Mouse (Mus musculus) spleen, embryonic (tissue): Measurements from ENCODE around the gene Cklf.

Source experiments
- CTCF ChIA-PET: fragments of 350-600 bp; sonication (Branson Sonifier 250); formaldehyde crosslinking; loops from one replicate; lab custom pipeline; 2022; lab: Charles Lee

Cklf gene

DNA sequence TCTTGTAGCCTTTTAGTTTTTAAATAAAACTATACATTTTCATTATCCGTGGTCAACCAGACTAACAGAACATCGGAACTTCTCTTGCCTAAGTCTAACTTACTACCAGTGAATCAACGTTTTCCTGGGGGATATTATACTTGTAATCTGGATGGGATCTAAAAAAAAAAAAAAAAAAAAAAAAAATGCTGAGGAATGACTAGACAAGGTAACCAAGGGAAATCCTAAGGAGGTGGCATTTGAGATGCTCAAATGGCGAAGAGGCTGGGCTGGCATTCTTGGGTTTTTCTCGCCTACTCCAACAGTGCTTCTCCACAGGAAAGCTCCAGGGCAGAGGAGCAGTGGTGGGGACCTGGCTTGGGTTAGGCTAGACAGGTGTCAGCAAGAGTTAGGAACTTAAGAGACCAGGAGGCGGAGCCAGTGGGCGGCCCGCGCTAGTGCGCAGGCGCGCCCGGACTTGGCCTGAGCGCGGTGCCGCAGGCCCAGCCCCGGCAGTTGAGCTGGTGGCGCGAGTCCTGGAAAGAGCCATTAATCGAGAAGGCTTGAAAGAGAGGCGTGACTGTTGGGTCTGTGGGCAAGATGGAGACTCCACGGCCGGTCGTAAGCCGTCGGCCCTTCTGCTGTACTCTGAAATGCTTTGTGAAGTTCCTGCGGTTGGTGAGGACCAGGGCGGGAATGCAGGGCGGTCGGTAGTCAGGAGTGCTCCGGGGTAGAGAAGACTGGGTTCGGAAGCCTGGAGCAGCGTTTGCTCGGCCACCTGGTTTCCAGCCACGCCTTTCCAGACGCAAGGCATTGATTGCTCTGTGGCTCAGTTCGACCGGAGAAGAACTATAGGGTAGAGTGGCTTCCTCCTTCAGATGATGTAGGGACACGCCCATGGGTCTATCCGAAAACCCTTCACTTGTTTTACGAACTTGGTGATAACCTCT, at the start of gene Cklf:
Gene Cklf (plus strand): TSS at position 423 of the 929 bp plus-strand sequence.
- CTCF ChIA-PET: interaction anchor here (0.6 to 0.8 kb wide), 3 partner anchors 10 to 126 kb away, joined by 3 to 14 read pairs (median 3); no protein-coding TSS in a partner anchor

DNA sequence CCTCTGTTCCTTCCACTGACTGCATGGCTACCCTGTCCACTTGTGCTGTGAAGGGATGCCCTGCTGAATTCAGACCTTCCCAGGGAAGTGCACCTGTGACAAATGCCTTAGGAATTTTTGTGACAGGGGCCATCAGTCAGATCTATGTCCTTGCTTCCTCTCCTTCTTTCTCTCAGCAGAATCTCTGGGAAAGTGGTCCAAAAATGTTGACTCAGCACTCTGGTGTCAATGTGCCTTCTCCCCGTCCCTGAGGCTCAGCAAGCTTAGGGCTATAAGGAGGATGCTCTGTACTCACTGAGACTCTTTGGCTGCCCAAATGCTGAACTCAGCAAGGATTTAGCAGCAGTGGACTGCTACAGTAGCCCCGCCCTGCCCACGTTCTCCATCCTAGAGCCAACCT, 49.0 kb upstream of the Cklf start:
- CTCF ChIA-PET: no interaction called here

DNA sequence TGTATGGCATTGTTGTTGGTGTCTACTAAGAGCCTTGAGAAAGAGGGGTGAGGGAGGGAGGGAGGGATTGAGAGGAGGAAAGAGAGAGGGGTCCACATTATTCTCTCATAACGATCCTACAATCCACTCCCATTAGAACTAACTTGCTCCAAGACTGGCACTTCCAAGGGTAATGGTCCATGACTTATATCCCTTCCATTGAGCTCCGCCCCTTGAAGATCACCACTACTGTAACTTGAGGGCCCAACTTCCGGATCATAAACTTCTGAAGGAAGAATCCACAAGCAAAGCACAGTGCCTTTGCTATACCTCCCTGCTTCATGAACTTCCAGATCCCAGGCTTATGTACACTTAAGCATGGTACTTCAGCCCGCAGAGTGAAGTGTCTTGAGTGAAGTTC, 48.3 kb upstream of the Cklf start:
- CTCF ChIA-PET: no interaction called here

DNA sequence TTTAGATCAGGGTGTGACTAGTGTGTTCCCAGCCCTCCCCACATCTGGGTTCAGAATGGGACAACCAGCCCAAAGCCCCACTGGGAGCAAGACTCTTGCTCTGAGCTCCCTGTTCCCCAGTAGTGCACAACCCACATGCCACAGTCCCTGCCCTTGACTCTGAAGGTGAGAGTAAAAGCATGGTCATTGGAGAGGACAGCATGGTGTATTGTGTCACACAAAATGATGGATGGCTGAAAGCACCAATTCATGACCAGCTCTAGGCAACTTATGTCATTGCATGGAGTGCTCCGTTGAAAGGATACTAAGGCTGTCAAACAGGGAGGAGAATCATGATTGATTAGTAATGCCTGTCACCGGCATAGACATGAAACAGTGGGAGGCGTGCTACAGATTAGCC, 45.4 kb upstream of the Cklf start:
- CTCF ChIA-PET: interaction anchor here (0.6 kb wide), 1 partner anchor 967 kb away, joined by 4 read pairs; no protein-coding TSS in a partner anchor

DNA sequence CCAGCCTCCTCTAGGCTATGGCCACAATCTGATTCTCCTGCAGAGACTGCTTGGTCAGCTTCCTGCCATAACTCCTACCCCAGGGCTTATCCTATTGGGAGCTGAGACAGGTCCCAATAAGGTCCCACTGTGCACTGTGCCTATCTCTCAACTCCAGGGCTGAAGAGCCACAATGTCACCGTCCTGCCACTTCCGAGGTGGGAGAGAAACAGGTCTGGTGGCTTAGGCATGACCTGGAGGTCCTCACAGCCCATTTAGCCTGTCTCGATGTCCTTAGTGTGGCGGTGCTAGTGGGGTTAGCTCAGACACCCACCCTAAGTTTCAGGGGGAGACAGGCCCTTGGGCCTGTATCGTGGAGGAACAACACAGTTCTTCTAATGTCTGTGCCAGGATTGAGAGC, 33.1 kb upstream of the Cklf start:
- CTCF ChIA-PET: interaction anchor here (0.7 kb wide), 1 partner anchor 70 kb away, joined by 8 read pairs; no protein-coding TSS in a partner anchor

- CTCF ChIA-PET: interaction anchor here (0.5 to 0.7 kb wide), 2 partner anchors 121 to 440 kb away, joined by 3 read pairs; no protein-coding TSS in a partner anchor
Observed at GRCm38 (mm10) chr8:104219079-104219478, 31.6 kb upstream of the Cklf start.

DNA sequence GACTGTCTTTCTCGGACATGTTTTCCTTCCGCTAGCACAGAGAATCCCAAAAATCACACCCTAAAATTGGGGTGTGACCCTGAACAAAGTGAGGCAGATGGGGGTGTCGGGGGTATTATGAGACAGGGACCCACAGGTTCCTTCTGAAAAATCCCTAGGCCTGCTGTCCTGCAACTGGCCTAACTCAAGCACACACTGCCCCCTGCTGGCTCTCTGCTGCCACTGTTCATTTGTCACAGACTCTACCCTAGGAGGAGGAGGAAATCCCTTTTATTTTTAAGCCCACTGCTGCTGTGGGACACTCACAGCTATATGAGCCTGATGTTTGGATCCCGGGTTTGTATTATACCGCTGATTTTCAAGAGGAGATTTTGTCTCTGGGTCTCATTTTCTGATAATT, 30.9 kb upstream of the Cklf start:
- CTCF ChIA-PET: no interaction called here

DNA sequence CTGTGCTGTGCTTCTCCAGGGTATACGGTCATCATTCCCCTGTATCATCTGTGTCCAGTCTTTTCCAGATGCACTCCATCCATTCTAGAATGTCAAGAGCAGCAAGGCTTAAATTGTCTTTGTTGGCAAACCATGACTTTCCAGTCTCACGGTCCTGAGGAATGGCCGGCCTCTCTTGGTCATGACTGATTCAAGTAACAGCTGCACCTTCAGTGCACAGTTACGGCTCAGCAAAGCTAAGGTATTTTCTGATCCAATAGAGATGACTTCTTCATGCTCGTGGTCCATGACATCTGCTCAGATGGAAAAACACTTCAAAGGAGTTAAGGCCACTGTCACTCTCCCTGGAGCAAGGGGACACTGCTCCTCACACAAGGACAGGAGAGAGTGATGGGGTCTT, 23.6 kb upstream of the Cklf start:
- CTCF ChIA-PET: no interaction called here

DNA sequence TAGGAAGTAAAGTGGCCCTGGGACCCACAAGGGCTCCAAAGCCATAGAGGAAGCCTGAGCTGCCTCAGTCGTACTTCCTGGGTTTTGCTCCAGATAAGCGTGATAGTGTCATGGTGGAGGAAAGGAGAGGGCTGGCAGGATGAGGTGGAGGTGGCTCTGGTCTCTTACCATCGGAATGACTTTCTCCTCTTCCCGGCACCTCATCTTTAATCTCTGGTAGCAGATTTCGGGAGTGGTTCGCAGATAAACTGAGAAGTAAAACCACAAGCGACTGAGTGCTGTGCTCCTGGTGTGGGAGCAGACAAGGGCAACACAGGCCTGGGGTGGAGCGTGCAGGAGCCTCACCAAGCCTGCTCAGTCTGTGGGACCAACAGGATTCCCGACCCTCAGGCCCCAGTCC, 20.3 kb upstream of the Cklf start:
- CTCF ChIA-PET: no interaction called here

DNA sequence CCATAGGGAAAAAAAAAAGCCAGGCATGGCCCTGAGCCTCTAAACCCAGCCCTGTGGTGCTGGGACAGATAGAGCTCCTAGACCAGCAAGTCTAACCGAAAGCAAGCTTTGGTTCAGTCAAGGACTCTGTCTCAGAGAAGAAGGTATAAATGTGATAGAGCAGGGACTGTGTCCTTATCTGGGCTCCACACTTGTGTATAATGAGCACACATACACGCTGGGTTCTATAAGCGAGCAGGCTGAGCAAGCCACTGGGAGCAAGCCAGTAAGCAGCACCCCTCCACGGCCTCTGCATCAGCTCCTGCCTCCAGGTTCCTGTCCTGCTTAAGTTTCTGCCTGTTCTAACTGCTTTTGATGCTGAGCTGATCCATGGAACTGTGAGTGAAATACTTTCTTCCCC, 18.6 kb upstream of the Cklf start:
- CTCF ChIA-PET: interaction anchor here (1.1 kb wide), 1 partner anchor 211 kb away, joined by 3 read pairs; the partner anchor contains the start of gene Dync1li2

DNA sequence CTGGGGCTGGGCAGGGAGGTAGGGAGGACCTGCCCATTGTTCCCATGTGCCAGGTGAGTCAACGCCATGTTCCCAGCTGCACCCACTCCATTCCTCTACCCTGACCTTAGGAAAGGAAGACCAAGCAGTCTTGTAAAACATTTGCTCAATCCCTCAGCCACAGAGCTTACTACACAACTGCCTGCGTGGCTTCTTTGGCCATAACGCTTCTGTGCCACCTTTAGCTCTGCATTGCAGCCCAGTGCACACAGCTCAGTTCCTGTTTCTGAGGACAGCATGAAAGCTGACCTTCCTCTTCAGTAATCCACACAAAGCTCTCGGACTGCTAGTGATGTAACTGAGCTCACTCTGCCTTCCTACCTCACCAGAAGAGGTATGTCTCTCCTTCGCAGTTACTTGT, 17.7 kb upstream of the Cklf start:
- CTCF ChIA-PET: interaction anchor here (1.0 to 1.1 kb wide), 2 partner anchors 15 to 210 kb away, joined by 3 to 4 read pairs; partner anchors contain the start of gene Dync1li2

DNA sequence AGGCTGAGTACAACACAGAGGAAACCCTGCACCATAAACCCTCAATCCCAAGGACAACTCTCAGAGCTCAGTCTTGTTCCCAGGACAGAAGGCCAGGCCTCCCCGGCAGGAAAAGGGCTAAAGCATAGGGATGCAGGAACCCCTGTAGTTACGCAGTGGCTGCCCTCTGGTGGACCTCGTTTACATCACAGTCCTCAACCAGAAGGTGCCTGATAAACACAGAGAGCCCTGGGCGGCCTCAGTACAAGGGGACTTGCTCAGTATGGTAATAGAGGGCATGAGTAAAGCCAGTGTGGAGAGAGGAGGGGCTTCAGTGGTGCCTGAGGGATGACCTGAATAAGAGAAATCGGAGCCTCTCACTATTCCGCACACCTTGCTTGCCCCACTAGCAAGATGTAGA, 16.1 kb upstream of the Cklf start:
- CTCF ChIA-PET: no interaction called here

DNA sequence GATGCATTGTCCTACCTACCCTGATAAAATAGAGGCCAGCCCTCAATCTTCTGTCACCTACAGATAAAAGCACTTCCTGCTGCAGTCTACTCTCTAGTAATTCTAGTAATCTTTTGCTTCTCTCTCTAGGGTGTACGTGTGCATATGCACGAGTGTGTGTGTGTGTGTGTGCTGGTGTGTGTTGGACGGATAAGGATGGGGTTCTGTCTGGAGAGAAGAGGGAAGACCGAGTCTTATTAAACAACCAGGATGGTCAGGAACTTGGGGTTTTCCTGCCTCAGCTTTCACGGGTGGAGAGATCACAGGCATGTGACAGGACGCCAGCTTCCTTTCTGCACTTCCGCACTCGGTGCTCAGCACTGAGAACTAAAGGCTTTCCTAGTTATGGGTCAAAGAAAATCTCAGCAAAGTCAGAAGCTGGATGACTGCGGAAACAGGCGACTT, 11.2 kb upstream of the Cklf start:
- CTCF ChIA-PET: interaction anchor here (1.4 kb wide), 1 partner anchor 12 kb away, joined by 14 read pairs; no protein-coding TSS in a partner anchor

DNA sequence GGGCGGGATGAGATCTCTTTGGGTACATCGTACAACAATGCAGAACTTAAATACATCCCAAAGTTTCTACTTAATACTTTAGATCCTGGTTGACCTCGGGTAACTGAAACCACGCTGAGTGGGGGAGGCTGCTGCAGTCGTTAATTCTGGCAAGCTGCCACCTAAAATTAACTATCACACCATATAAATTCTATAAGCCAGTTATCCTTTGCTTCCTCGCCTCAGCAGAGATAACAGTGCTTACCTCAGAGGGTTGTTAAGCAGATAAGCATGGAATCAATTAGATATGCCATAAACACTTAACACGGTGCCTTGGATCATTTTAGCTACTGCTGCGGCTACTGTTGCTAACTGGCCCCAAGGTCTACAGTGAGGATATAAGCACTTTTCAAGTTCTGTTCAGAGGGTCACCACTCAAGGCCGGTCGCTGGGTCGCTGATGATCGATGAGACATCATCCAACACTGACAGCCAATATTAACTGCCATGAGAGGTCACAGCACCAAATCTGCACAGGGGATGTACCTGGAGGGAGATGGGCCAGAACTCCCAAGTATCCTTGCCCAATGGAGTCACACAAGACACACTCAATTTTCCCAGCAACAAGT, 8.5 kb upstream of the Cklf start:
- CTCF ChIA-PET: no interaction called here

- CTCF ChIA-PET: interaction anchor here (0.6 kb wide), 1 partner anchor 92 kb away, joined by 4 read pairs; no protein-coding TSS in a partner anchor
Observed at GRCm38 (mm10) chr8:104246621-104247020, 4.0 kb upstream of the Cklf start.

GRCm38 (mm10) chr8:104247054-104247907, 3.4 kb upstream of the Cklf start:
- CTCF ChIA-PET: interaction anchor here (0.6 to 0.9 kb wide), 2 partner anchors 14 to 92 kb away, joined by 4 read pairs; no protein-coding TSS in a partner anchor

DNA sequence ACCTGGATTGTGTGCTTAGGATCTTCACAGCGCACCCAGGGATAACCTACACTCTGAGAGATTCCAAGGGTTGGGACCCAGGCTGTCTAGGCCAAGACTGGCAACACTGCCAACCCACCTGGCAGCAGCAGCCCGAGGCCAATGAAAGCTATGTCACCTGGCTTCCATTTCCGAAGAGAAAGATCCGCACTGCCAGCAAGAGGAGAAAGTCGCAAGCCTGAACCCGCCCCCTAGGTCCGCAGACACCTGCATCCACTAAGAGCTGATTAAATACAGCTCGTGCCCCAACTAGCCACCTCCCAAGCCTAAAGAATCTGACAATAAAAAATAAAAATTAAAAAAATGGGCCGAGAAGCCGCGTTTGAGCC, 2.8 kb upstream of the Cklf start:
- CTCF ChIA-PET: interaction anchor here (0.5 to 0.9 kb wide), 2 partner anchors 15 to 73 kb away, joined by 3 to 4 read pairs; partner anchors contain the start of gene Gm11020

GRCm38 (mm10) chr8:104248276-104248675, 2.4 kb upstream of the Cklf start, which contains the start of gene Tk2:
Gene Tk2, minus strand, starts transcription at chr8:104248558.
- CTCF ChIA-PET: interaction anchor here (0.5 to 0.9 kb wide), 3 partner anchors 15 to 396 kb away, joined by 3 to 4 read pairs (median 3); partner anchors contain the start of gene Gm11020

DNA sequence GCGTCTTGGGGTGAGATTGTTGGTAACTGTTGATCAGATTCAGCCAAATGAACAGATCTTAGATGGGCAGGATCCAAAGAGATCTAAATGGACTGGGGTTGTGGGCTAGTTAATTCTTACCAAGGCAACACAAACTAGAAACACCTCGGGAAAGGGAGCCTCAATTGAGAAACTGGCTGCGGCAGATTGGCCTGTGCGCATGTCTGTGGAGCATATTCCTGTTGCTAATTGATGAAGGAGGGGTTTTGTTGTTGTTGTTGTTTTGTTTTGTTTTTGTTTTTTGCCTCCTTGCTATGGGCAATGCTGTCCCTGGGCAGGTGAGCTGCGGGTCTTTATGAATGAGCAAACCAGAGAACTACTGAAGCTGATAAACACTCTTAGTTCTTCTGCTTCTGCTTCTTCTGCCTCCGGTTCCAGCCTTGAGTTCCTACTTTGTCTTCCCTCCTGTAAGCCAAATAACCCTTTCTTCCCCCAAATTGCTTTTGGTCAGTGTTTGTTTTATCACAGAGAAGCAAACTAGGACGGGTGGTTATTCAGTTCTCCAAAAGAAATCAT, 1.1 kb upstream of the Cklf start:
- CTCF ChIA-PET: interaction anchor here (0.6 kb wide), 1 partner anchor 8 kb away, joined by 3 read pairs; no protein-coding TSS in a partner anchor

DNA sequence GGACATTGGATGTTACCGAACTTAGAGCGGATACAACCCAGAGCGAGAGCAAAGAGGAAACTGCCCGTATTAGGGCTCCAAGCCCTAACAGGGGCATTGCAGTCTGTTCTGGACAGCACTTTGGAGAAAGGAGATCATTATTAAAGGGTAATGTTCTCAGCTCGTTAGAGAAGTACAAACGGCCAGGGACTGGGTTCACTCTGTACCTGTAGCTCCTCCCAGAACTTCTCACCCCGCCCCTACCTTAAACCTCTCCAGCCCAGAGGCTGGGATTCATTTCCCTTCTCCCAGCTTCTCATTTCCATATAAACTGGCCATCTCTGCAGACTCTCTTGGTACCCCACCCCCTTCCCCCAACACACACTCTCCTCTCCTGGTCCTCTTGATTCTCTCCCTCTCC, 800 bp downstream of the Cklf start:
- CTCF ChIA-PET: interaction anchor here (0.8 kb wide), 1 partner anchor 11 kb away, joined by 14 read pairs; no protein-coding TSS in a partner anchor
